Mouse (Mus musculus): ENCODE measurements around the gene Mustn1. TPM values are rescaled to one million over a fixed set of nuclear protein-coding genes. Genes with fewer than 3 reads are reported as not detected.

Mustn1 gene
- total and polyA plus RNA-seq, 3 experiments = 0.08 to 0.22 TPM; not detected in 1

DNA sequence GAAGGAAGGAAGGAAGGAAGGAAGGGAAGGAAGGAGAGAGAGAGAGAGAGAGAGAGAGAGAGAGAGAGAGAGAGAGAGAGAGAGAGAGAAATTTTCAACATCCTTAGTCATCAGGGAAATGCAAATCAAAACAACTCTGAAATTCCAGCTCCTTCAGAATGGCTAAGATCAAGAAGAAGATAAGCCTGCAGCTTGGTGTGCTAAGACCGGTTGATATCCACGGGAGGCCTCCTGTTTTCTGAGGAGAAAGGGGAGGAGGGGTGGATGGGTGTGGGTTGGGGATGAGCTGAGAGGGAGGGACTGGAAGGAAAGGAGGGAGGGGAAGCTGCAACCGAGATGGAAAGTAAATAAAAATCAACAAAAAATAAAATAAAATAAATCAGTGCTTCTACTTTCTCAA, 6.3 kb downstream of the Mustn1 start:
- no peaks in the 10 kb centered on the region for H3K79me2 ChIP-seq (ENCODE audit: control insufficient read depth, insufficient read depth, low read length, poor library complexity)
- H3K27ac ChIP-seq (ENCODE audit: control insufficient read depth, low read depth, low read length) = no peak overlapping the region
- H3K4me3 ChIP-seq (ENCODE audit: control insufficient read depth in 1 of 2, insufficient read depth in 1 of 2, low read depth in 2 of 2, low read length in 2 of 2) = no peak overlapping the region
- H3K9me3 ChIP-seq (replicated peaks; ENCODE audit: insufficient read depth, low read length) = no peaks in the 10 kb centered on the region
- no peak for TF ChIP-seq BHLHE40 (IDR thresholded peaks at IDR 0.05; ENCODE audit: borderline replicate concordance, low read depth, low read length)
- no peak for TF ChIP-seq UBTF (IDR thresholded peaks at IDR 0.05; ENCODE audit: borderline replicate concordance, insufficient read depth, low read depth, low read length)
- TF ChIP-seq CHD1 (IDR thresholded peaks at IDR 0.05; ENCODE audit: low read depth, low read length) = no peak
- no peak for TF ChIP-seq POLR2AphosphoS2 (IDR thresholded peaks at IDR 0.05; ENCODE audit: low read length)
- no peak for TF ChIP-seq CTCF (IDR thresholded peaks at IDR 0.05 in 2 of 3, conservative IDR thresholded peaks at IDR 0.05 in 1 of 3; ENCODE audit: control insufficient read depth in 1 of 3, insufficient read depth in 1 of 3, low read depth in 2 of 3, low read length in 3 of 3, poor library complexity in 1 of 3, severe bottlenecking in 1 of 3)
- TF ChIP-seq MYC (IDR thresholded peaks at IDR 0.05; ENCODE audit: low read depth, low read length) = no peak
- TF ChIP-seq MAFK (IDR thresholded peaks at IDR 0.05; ENCODE audit: borderline replicate concordance, low read depth, low read length) = no peak
- TF ChIP-seq CHD2 (IDR thresholded peaks at IDR 0.05; ENCODE audit: low read length) = no peak
- TF ChIP-seq RCOR1 (IDR thresholded peaks at IDR 0.05; ENCODE audit: low read depth, low read length) = no peak
- TF ChIP-seq GATA1 (IDR thresholded peaks at IDR 0.05; ENCODE audit: low read depth, low read length) = no peak
- no peak for TF ChIP-seq POLR2A (IDR thresholded peaks at IDR 0.05; ENCODE audit: control insufficient read depth in 1 of 2, insufficient read depth in 1 of 2, low read depth in 1 of 2, low read length in 2 of 2, poor library complexity in 1 of 2)
- no peak for TF ChIP-seq NELFE (IDR thresholded peaks at IDR 0.05; ENCODE audit: low read depth, low read length)
- TF ChIP-seq EP300 (IDR thresholded peaks at IDR 0.05; ENCODE audit: low read depth in 1 of 2, low read length in 2 of 2) = no peak
- TF ChIP-seq NRF1 (IDR thresholded peaks at IDR 0.05; ENCODE audit: insufficient read depth, low read depth, low read length, poor library complexity, severe bottlenecking) = no peak
- TF ChIP-seq ZKSCAN1 (IDR thresholded peaks at IDR 0.05; ENCODE audit: low read depth, low read length) = no peak
- no peak for TF ChIP-seq ETS1 (IDR thresholded peaks at IDR 0.05; ENCODE audit: low read depth, low read length)
- TF ChIP-seq POLR2AphosphoS5 (IDR thresholded peaks at IDR 0.05; ENCODE audit: borderline replicate concordance, low read depth, low read length) = no peak
- TF ChIP-seq ELF1 (IDR thresholded peaks at IDR 0.05; ENCODE audit: low read depth, low read length) = no peak
- TF ChIP-seq TAL1 (IDR thresholded peaks at IDR 0.05; ENCODE audit: low read length) = no peak
- no peaks in the 10 kb centered on the region for H3K36me3 ChIP-seq (ENCODE audit: control insufficient read depth in 1 of 2, insufficient read depth in 2 of 2, low read length in 2 of 2)
- H3K4me1 ChIP-seq (ENCODE audit: control insufficient read depth in 1 of 2, insufficient read depth in 2 of 2, low read length in 2 of 2) = peaks cover 0 to 6% of the 10 kb centered on the region in 2 experiments; a peak in 1 of 4 replicates
- no peaks in the 10 kb centered on the region for H3K27me3 ChIP-seq (ENCODE audit: control insufficient read depth in 1 of 2, insufficient read depth in 2 of 2, low read length in 2 of 2)
- H3K9ac ChIP-seq (ENCODE audit: control insufficient read depth, low read depth, low read length, poor library complexity, severe bottlenecking) = no peak overlapping the region
- DNase-seq (ENCODE audit: low read depth, low spot score) = no peak

GRCm38 (mm10) chr14:30886204-30886603, 7.2 kb downstream of the Mustn1 start, which contains the start of gene Itih4:
TSS of gene Itih4 (plus strand) at chr14:30886476.
- Histone ChIP-seq H3K9me3 (replicated peaks; ENCODE audit: insufficient read depth, low read length) (no peaks in the 10 kb centered on the region), H3K27me3 (ENCODE audit: control insufficient read depth in 1 of 2, insufficient read depth in 2 of 2, low read length in 2 of 2) (no peaks in the 10 kb centered on the region), H3K9ac (ENCODE audit: control insufficient read depth, low read depth, low read length, poor library complexity, severe bottlenecking) (no peak within 1 kb of the TSS), H3K36me3 (ENCODE audit: control insufficient read depth in 1 of 2, insufficient read depth in 2 of 2, low read length in 2 of 2) (no peaks in the 10 kb centered on the region), H3K4me1 (ENCODE audit: control insufficient read depth in 1 of 2, insufficient read depth in 2 of 2, low read length in 2 of 2) (peaks cover 0 to 6% of the 10 kb centered on the region in 2 experiments; a peak in 1 of 4 replicates), H3K4me3 (ENCODE audit: control insufficient read depth in 1 of 2, insufficient read depth in 1 of 2, low read depth in 2 of 2, low read length in 2 of 2) (no peak within 1 kb of the TSS), H3K79me2 (ENCODE audit: control insufficient read depth, insufficient read depth, low read length, poor library complexity) (no peaks in the 10 kb centered on the region), H3K27ac (ENCODE audit: control insufficient read depth, low read depth, low read length) (no peak within 1 kb of the TSS)
- DNase-seq (ENCODE audit: low read depth, low spot score) = no peak
- TF ChIP-seq USF1 (IDR thresholded peaks at IDR 0.05; ENCODE audit: low read depth, low read length) (no peak), TBP (IDR thresholded peaks at IDR 0.05; ENCODE audit: low read depth, low read length) (no peak), SMC3 (IDR thresholded peaks at IDR 0.05; ENCODE audit: low read depth, low read length) (no peak), TCF12 (IDR thresholded peaks at IDR 0.05; ENCODE audit: low read depth, low read length) (no peak), E2F4 (IDR thresholded peaks at IDR 0.05; ENCODE audit: borderline replicate concordance, low read depth, low read length) (no peak), NELFE (IDR thresholded peaks at IDR 0.05; ENCODE audit: low read depth, low read length) (no peak), ETS1 (IDR thresholded peaks at IDR 0.05; ENCODE audit: low read depth, low read length) (no peak), RAD21 (IDR thresholded peaks at IDR 0.05; ENCODE audit: low read depth, low read length) (no peak), JUND (IDR thresholded peaks at IDR 0.05; ENCODE audit: low read depth, low read length) (no peak), CHD2 (IDR thresholded peaks at IDR 0.05; ENCODE audit: low read length) (no peak), MXI1 (IDR thresholded peaks at IDR 0.05; ENCODE audit: low read depth, low read length) (no peak), CHD1 (IDR thresholded peaks at IDR 0.05; ENCODE audit: low read depth, low read length) (no peak), GABPA (IDR thresholded peaks at IDR 0.05; ENCODE audit: low read depth, low read length) (no peak)

All from MEL (cell line).